Mouse (Mus musculus): ENCODE measurements around the gene Sebox. TPM values are rescaled to one million over a fixed set of nuclear protein-coding genes. Genes with fewer than 3 reads are reported as not detected.

Sebox gene
- polyA plus RNA-seq, 1 experiment from 2014 or later, result not detected

- H3K27ac ChIP-seq (ENCODE audit: low read length), result no peak overlapping the region
- H3K4me3 ChIP-seq (ENCODE audit: low read length), result no peak overlapping the region
- no peaks in the 10 kb centered on the region for H3K27me3 ChIP-seq (ENCODE audit: control insufficient read depth, insufficient read depth, low read length)
- H3K4me2 ChIP-seq (ENCODE audit: low read depth, low read length), result no peak overlapping the region
- WGBS, result 88% methylated on average over 7 of the region's 7 CpGs
- no peak for ATAC-seq (replicated peaks; ENCODE audit: extremely low read depth, insufficient read depth, low FRiP score)
- peaks cover 6% of the 10 kb centered on the region for H3K4me1 ChIP-seq (ENCODE audit: control insufficient read depth, insufficient read depth, low read length)
- H3K9me3 ChIP-seq (replicated peaks; ENCODE audit: control insufficient read depth, low read length), result no peaks in the 10 kb centered on the region
- H3K36me3 ChIP-seq (ENCODE audit: control insufficient read depth, insufficient read depth), result peaks cover 24% of the 10 kb centered on the region
- no peak overlapping the region for H3K9ac ChIP-seq (ENCODE audit: low read length)
Measured at GRCm38 (mm10) chr11:78544449-78545111, 41.3 kb downstream of the Sebox start.

- WGBS, result 58% methylated on average over 8 of the region's 8 CpGs
- ATAC-seq (replicated peaks; ENCODE audit: extremely low read depth, insufficient read depth, low FRiP score), result no peak
- Histone ChIP-seq H3K9me3 (replicated peaks; ENCODE audit: control insufficient read depth, low read length) (no peaks in the 10 kb centered on the region), H3K4me2 (ENCODE audit: low read depth, low read length) (no peak overlapping the region), H3K27ac (ENCODE audit: low read length) (no peak overlapping the region), H3K36me3 (ENCODE audit: control insufficient read depth, insufficient read depth) (peaks cover 18% of the 10 kb centered on the region), H3K4me3 (ENCODE audit: low read length) (no peak overlapping the region), H3K9ac (ENCODE audit: low read length) (no peak overlapping the region), H3K27me3 (ENCODE audit: control insufficient read depth, insufficient read depth, low read length) (no peaks in the 10 kb centered on the region), H3K4me1 (ENCODE audit: control insufficient read depth, insufficient read depth, low read length) (peaks cover 9% of the 10 kb centered on the region)
Measured at GRCm38 (mm10) chr11:78545181-78545580, 41.9 kb downstream of the Sebox start.

GRCm38 (mm10) chr11:78547718-78548460 lies 44.6 kb downstream of the Sebox start:
- Histone ChIP-seq H3K4me1 (ENCODE audit: control insufficient read depth, insufficient read depth, low read length) (peaks cover 12% of the 10 kb centered on the region), H3K36me3 (ENCODE audit: control insufficient read depth, insufficient read depth) (peaks cover 7% of the 10 kb centered on the region), H3K4me3 (ENCODE audit: low read length) (no peak overlapping the region), H3K27me3 (ENCODE audit: control insufficient read depth, insufficient read depth, low read length) (no peaks in the 10 kb centered on the region), H3K9me3 (replicated peaks; ENCODE audit: control insufficient read depth, low read length) (no peaks in the 10 kb centered on the region), H3K4me2 (ENCODE audit: low read depth, low read length) (no peak overlapping the region), H3K9ac (ENCODE audit: low read length) (no peak overlapping the region), H3K27ac (ENCODE audit: low read length) (no peak overlapping the region)
- ATAC-seq (replicated peaks; ENCODE audit: extremely low read depth, insufficient read depth, low FRiP score), result no peak
- 79% methylated on average over 2 of the region's 2 CpGs for WGBS

GRCm38 (mm10) chr11:78549491-78549987 lies 46.3 kb downstream of the Sebox start:
- Histone ChIP-seq H3K4me3 (ENCODE audit: low read length) (peak overlapping the region; percentile 78), H3K27me3 (ENCODE audit: control insufficient read depth, insufficient read depth, low read length) (no peaks in the 10 kb centered on the region), H3K4me2 (ENCODE audit: low read depth, low read length) (peak overlapping the region; percentile 92), H3K9me3 (replicated peaks; ENCODE audit: control insufficient read depth, low read length) (peaks cover 8% of the 10 kb centered on the region; the same call in 1 of the 2 replicates), H3K27ac (ENCODE audit: low read length) (no peak overlapping the region), H3K4me1 (ENCODE audit: control insufficient read depth, insufficient read depth, low read length) (peaks cover 12% of the 10 kb centered on the region), H3K9ac (ENCODE audit: low read length) (peak overlapping the region; percentile 80), H3K36me3 (ENCODE audit: control insufficient read depth, insufficient read depth) (no peaks in the 10 kb centered on the region; the same call in 1 of the 2 replicates)
- no peak for ATAC-seq (replicated peaks; ENCODE audit: extremely low read depth, insufficient read depth, low FRiP score)
- WGBS, result 6% methylated on average over 5 of the region's 5 CpGs

GRCm38 (mm10) chr11:78550168-78551058 lies 47.2 kb downstream of the Sebox start, which contains the start of gene Tmem97:
Gene Tmem97 (minus strand): TSS chr11:78550777.
- H3K4me3 ChIP-seq (ENCODE audit: low read length), result peak within 1 kb of the TSS; percentile 78
- H3K9me3 ChIP-seq (replicated peaks; ENCODE audit: control insufficient read depth, low read length), result peaks cover 8% of the 10 kb centered on the region; the same call in 1 of the 2 replicates
- ATAC-seq (replicated peaks; ENCODE audit: extremely low read depth, insufficient read depth, low FRiP score), result peak; percentile 99
- H3K4me1 ChIP-seq (ENCODE audit: control insufficient read depth, insufficient read depth, low read length), result peaks cover 15% of the 10 kb centered on the region
- H3K27me3 ChIP-seq (ENCODE audit: control insufficient read depth, insufficient read depth, low read length), result no peaks in the 10 kb centered on the region
- WGBS, result under 1% methylated on average over 60 of the region's 60 CpGs
- H3K4me2 ChIP-seq (ENCODE audit: low read depth, low read length), result peak within 1 kb of the TSS; percentile 92
- peak within 1 kb of the TSS; percentile 67 for H3K27ac ChIP-seq (ENCODE audit: low read length)
- no peaks in the 10 kb centered on the region; the same call in 1 of the 2 replicates for H3K36me3 ChIP-seq (ENCODE audit: control insufficient read depth, insufficient read depth)
- peak within 1 kb of the TSS; percentile 80 for H3K9ac ChIP-seq (ENCODE audit: low read length)

GRCm38 (mm10) chr11:78551059-78551398 lies 47.8 kb downstream of the Sebox start:
- WGBS, result 34% methylated on average over 6 of the region's 6 CpGs
- peak overlapping the region; percentile 63 for H3K27ac ChIP-seq (ENCODE audit: low read length)

More at GRCm38 (mm10) chr11:78551059-78551398, 47.8 kb downstream of the Sebox start:
- H3K9me3 ChIP-seq (replicated peaks; ENCODE audit: control insufficient read depth, low read length), result peaks cover 8% of the 10 kb centered on the region; the same call in 1 of the 2 replicates
- no peaks in the 10 kb centered on the region for H3K27me3 ChIP-seq (ENCODE audit: control insufficient read depth, insufficient read depth, low read length)
- peak overlapping the region; percentile 78 for H3K4me3 ChIP-seq (ENCODE audit: low read length)
- peaks cover 21% of the 10 kb centered on the region for H3K4me1 ChIP-seq (ENCODE audit: control insufficient read depth, insufficient read depth, low read length)
- H3K36me3 ChIP-seq (ENCODE audit: control insufficient read depth, insufficient read depth), result no peaks in the 10 kb centered on the region; the same call in 1 of the 2 replicates
- ATAC-seq (replicated peaks; ENCODE audit: extremely low read depth, insufficient read depth, low FRiP score), result no peak
- peak overlapping the region; percentile 73 for H3K9ac ChIP-seq (ENCODE audit: low read length)
- H3K4me2 ChIP-seq (ENCODE audit: low read depth, low read length), result peak overlapping the region; percentile 92

Other genes starting within 250 kb of the Sebox start
- gene 2610507B11Rik, start 241.7 kb upstream of the Sebox start, polyA plus RNA-seq (2015; fragmentation: Nextera tagmentation; extraction: Ambion mirVana), result 67.1 and 70.8 TPM in 2 replicates
- 0.32 and 0.51 TPM in 2 replicates for gene BC030499, start 212.6 kb upstream of the Sebox start, polyA plus RNA-seq (2015; fragmentation: Nextera tagmentation; extraction: Ambion mirVana)
- gene Spag5, start 201.9 kb upstream of the Sebox start, polyA plus RNA-seq (2015; fragmentation: Nextera tagmentation; extraction: Ambion mirVana), result 27.7 and 28.5 TPM in 2 replicates
- gene Aldoc, start 180.5 kb upstream of the Sebox start, polyA plus RNA-seq (2015; fragmentation: Nextera tagmentation; extraction: Ambion mirVana), result 29.0 and 30.7 TPM in 2 replicates
- gene Pigs, start 175.0 kb upstream of the Sebox start, polyA plus RNA-seq (2015; fragmentation: Nextera tagmentation; extraction: Ambion mirVana), result 52.3 and 56.3 TPM in 2 replicates
- gene Unc119, start 160.0 kb upstream of the Sebox start, polyA plus RNA-seq (2015; fragmentation: Nextera tagmentation; extraction: Ambion mirVana), result 34.0 and 37.1 TPM in 2 replicates
- 4.1 and 7.9 TPM in 2 replicates for gene Foxn1, start 116.9 kb upstream of the Sebox start, polyA plus RNA-seq (2015; fragmentation: Nextera tagmentation; extraction: Ambion mirVana)
- gene Slc13a2, start 81.2 kb upstream of the Sebox start, polyA plus RNA-seq (2015; fragmentation: Nextera tagmentation; extraction: Ambion mirVana), result 0.10 and 0.70 TPM in 2 replicates
- 6.1 and 7.2 TPM in 2 replicates for gene Slc46a1, start 37.8 kb upstream of the Sebox start, polyA plus RNA-seq (2015; fragmentation: Nextera tagmentation; extraction: Ambion mirVana)
- 0.12 and 0.21 TPM in 2 replicates for gene Sarm1, start 5.7 kb upstream of the Sebox start, polyA plus RNA-seq (2015; fragmentation: Nextera tagmentation; extraction: Ambion mirVana)
- gene Vtn, start 4.4 kb upstream of the Sebox start, polyA plus RNA-seq (2015; fragmentation: Nextera tagmentation; extraction: Ambion mirVana), result 2.1 and 2.3 TPM in 2 replicates
- gene Tmem199, start 8.7 kb downstream of the Sebox start, polyA plus RNA-seq (2015; fragmentation: Nextera tagmentation; extraction: Ambion mirVana), result 40.3 and 43.9 TPM in 2 replicates
- 186 and 187 TPM in 2 replicates for gene Poldip2, start 8.7 kb downstream of the Sebox start, polyA plus RNA-seq (2015; fragmentation: Nextera tagmentation; extraction: Ambion mirVana)
- gene Tnfaip1, start 32.9 kb downstream of the Sebox start, polyA plus RNA-seq (2015; fragmentation: Nextera tagmentation; extraction: Ambion mirVana), result 70.5 and 78.4 TPM in 2 replicates
- gene Ift20, start 32.9 kb downstream of the Sebox start, polyA plus RNA-seq (2015; fragmentation: Nextera tagmentation; extraction: Ambion mirVana), result 98.4 and 109 TPM in 2 replicates
- gene Tmem97, start 47.3 kb downstream of the Sebox start, polyA plus RNA-seq (2015; fragmentation: Nextera tagmentation; extraction: Ambion mirVana), result 46.8 and 48.1 TPM in 2 replicates
- gene Nlk, start 193.9 kb downstream of the Sebox start, polyA plus RNA-seq (2015; fragmentation: Nextera tagmentation; extraction: Ambion mirVana), result 10.8 and 13.2 TPM in 2 replicates
- 27.8 and 30.9 TPM in 2 replicates for gene Ccnq, start 248.3 kb downstream of the Sebox start, polyA plus RNA-seq (2015; fragmentation: Nextera tagmentation; extraction: Ambion mirVana)